Mouse (Mus musculus) megakaryocyte, embryonic 14.5 days (primary cell): ENCODE measurements at regions not wholly inside any gene's neighbourhood (a gene's known extent, or its start where the extent isn't known, plus 50 kb on each side); places are given as distances from the start of the nearest gene placed in this dataset.

Experiments
- FLI1 ChIP-seq: IDR thresholded peaks from 2 replicates; pipeline ENCODE4 v1.6.1; 2012; ENCODE audit warnings: low read length, inconsistent platforms, mixed read lengths
- GATA1 ChIP-seq: IDR thresholded peaks from 3 replicates; pipeline ENCODE4 v1.6.1; 2012; ENCODE audit warnings: mixed read lengths, low read length, inconsistent platforms, borderline replicate concordance

- TF ChIP-seq GATA1 (no peak), FLI1 (no peak)
Observed at GRCm38 (mm10) chr6:50846740-50847516, 192.7 kb upstream of the Npvf start.
